Mouse (Mus musculus) heart, postnatal 0 days (tissue): ENCODE measurements around the gene Mrpl22.

Experiments
- CTCF ChIP-seq: IDR thresholded peaks from 2 replicates; pipeline ENCODE4 v1.5.1; 2016; ENCODE audit warnings: antibody characterized with exemption, control low read depth, low read depth
- EP300 ChIP-seq: IDR thresholded peaks from 2 replicates; pipeline ENCODE4 v1.6.1; 2016; ENCODE audit warnings: antibody characterized with exemption, low read depth

DNA sequence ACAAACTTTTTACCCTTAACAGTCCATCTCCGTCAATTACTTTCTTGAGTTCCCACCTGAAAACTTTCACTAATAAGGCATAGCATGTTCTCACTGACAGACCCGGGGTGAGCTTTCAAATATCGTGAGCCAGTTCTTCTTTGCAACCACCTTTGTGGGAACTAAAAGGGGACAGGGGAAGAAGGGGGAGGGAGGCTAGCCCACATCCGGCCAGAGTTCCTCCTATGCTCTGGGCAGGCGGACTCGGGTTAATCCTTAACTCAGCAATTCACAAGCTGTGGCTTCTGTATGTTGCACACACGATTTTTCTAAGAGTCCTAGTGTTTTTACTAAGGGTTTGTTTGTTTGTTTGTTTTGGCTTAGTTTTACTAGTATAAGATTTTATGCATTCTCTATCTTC, 52.9 kb downstream of the Mrpl22 start:
- TF ChIP-seq CTCF = no peak
- TF ChIP-seq EP300 = no peak
